Mouse (Mus musculus) cerebellum, postnatal 4 days (tissue): ENCODE measurements around the gene Rrp15.
A peak's percentile ranks its signal among the peaks of the same experiment; 100 is the strongest.

Source experiments
- DNase-seq, 2 experiments: peaks; one replicate each; pipeline ENCODE4 v3.0.0; 2022; ENCODE audit warnings: low spot score in 2 of 2, mixed read lengths in 1 of 2

Rrp15 gene

DNA sequence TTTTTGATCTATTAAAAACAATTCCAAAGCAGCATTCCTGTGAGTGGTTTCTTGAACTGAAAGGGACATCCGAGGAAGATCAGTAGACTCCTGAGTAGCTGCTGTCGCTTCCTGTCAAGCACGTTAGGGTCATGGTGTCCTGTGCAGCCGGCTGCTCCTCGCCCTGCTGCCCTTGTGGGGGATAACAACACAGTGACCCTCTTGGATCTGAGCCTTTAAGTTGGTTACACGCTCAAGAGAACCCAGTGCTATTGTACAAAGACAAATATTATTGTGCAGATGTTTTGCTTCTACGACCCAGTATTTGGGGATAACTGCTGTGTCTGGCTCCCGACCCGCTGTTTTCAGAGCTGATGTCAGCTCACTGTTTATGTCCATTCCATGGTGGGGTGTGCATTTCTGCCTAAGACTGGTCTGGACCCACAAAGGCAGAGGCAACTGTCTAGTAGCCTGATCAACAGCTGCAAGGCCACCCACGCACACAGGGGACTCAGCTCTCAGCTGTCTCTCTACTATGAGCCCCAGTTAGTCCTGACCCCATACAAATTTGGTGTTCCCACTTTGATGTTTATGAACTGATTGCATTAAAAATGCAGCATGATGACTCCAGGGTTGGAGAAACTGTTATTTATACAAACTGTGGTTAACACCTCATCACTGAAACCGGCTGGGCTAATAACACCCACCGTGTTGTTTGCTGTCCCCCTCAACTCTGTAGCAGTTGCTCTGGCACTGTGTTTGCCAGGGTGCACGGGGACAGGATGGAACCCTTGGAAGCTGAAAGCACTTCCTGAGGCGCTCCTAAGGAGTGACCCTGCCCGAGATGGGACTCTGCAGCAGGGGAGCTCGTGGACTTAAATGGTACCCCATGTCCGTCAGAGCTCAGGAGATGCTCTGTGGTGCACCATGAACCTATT is 33.9 kb downstream of the Rrp15 start:
- no peak for DNase-seq

GRCm38 (mm10) chr1:186714215-186714614 is 34.9 kb downstream of the Rrp15 start:
- DNase-seq: no peak

GRCm38 (mm10) chr1:186712802-186713471 is 36.2 kb downstream of the Rrp15 start:
- peak in 1 of 2 experiments; percentile 57 for DNase-seq

- no peak for DNase-seq
Observed at GRCm38 (mm10) chr1:186705915-186706248, 43.3 kb downstream of the Rrp15 start, which contains the start of gene Tgfb2. Tgfb2 (minus strand) TSS chr1:186705989.

- DNase-seq: peak; percentile 26 to 55
Observed at GRCm38 (mm10) chr1:186705203-186705914, 43.8 kb downstream of the Rrp15 start.

- peak in 1 of 2 experiments; percentile 45 for DNase-seq
Observed at GRCm38 (mm10) chr1:186703980-186704701, 45.0 kb downstream of the Rrp15 start.

- DNase-seq: no peak
Observed at GRCm38 (mm10) chr1:186703256-186703979, 45.7 kb downstream of the Rrp15 start.

DNA sequence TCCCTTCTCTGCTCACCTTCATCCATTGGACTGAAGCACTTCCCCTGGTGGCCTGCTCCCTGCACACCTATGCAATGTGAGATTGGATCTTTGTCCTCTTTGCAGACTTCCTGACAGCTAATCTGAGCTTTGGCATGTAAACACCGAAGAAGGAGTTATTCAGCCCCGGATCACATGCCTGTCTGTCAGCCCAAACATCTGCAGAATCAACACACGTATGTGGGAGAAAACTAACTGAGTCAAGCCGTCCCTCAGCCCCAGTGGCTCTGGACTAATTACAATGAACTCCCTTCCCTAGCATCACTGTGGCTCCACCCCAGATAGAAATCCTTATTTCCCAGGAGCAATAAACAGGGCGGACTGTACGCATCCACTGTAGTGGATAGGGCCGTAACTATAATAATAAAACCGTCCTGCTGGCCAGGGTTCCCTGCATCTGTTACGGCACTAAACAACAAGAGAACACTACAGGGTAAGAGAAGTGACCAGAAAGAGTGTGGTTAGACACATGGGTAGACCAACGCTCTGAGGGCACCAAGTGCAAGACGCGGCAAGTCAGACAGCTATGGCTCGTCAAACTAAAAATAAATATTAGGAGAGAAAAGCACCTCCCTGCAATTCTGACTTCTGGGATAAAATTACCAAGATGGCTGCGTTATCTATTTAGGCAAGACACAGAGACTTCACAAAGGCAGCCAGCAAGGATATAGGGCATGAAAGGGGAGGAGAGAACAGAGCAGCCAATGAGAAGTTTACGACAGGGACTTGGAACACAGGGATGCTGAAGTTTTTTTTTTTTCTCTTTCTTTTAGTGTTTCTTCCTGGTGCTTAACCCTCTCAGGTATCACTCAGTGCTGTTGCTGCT is 46.5 kb downstream of the Rrp15 start:
- DNase-seq: no peak

GRCm38 (mm10) chr1:186701206-186701905 is 47.8 kb downstream of the Rrp15 start:
- no peak for DNase-seq

- DNase-seq: no peak
Observed at GRCm38 (mm10) chr1:186700496-186700895, 48.7 kb downstream of the Rrp15 start.

DNA sequence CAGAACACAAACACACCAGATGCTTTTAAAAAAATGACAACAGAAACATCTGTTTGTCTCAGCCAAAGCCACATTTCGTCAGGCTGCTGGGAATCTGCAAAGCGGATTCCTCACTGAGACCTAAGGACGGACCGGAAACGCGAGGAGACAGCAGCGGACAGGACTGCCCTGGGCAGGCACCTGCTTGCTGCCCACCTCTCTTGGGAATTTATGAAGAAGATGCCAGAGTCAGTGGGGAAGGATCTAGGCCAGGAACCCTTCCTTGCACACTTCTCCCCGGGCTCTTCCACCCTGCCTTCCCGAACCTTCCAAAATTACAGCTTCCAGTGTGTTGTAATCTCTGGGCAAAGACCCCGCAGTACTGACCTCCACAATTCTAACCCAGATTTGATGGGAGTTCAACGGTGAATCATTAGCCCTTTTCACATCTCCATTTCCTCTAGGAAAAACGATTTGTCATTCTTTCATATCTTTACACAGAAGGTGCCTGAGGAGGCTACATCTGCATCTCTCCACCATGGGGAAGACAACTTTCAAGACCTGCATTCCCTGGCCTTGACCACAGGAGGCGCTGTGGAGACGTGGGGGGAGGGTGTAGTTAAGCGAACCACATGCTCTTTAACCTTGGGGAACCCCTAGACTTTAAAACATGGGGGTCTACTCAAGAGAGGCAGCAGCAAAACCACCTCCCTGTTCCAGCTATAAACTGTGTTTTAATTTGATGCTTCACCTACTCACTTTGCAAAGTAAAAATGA is 50.4 kb downstream of the Rrp15 start:
- DNase-seq: no peak

DNA sequence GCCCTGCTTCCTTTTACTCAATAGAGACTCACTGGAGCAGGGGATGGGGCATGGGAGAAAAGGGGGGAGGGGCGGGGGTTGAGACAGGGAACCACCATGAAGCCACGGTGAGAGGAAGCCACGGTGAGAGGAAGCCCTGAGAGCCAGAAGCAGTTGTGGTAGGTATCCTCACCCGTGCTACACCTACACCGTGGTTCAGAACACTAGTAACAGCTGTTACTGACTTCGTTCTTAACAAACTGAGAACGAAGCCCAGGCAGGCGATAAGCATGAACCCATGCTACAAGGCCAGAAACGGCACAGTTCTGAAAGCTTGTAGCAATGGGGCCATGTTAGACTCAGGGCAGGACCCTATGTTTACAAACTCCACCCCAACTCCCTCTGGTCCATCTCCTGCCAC is 52.9 kb downstream of the Rrp15 start:
- DNase-seq: no peak

GRCm38 (mm10) chr1:186695361-186695760 is 53.8 kb downstream of the Rrp15 start:
- no peak for DNase-seq

GRCm38 (mm10) chr1:186692370-186692769 is 56.8 kb downstream of the Rrp15 start:
- DNase-seq: no peak

DNA sequence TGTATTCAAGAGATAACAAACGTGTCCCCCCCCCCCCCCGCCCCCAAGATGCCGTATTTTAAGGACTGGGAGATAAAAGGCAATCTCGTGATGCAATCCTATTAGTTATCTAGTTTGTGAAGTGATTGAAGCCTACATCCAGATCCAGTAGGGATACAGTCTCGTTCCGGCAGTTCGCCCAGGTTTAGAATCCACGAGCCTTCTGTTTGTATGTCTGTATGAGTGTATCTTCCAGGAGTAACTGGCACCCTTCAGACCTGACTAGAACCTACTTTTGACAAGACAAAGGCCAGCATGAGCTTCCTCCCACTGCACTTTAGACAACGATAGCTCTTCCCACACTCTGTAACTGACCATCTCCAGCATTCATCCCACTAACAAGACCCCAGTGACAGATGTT is 57.5 kb downstream of the Rrp15 start:
- DNase-seq: no peak

DNA sequence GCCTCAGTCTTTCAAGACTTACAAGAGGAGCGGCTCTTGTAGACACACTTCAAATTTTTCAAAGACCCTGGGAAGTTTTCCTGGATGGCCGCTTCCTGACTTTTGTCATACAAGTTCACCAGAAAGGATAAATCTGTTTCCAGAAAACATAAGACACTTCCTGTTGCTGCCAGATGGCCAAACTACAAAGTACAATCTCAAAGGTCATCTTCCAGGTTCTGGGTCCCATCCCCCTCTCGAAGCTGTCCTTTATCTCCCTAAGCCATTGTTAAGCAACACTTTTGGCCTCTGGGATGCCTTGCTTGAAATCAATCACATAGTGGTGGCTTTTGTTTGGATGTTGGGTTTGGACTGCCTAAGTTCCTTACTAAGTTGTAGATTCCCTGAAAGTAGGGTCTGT is 65.1 kb downstream of the Rrp15 start:
- no peak for DNase-seq

DNA sequence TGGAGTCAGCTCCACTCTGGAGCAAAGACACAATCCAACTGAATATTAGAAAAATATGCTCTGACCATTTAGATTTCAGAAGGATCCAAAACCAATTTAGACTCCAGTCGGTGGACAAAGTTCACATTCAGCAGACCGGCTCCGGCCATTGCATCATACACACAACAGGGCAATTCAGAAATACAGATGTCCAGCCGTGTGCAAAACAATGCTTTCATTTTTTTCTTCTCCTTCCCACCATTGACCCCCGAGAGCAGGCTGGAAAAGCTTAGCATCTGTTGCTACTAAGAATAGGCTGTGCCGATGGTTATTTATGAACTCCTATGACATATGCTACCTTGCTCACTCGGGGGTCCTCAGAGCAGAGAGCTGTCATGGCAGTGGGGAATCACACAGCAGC is 66.6 kb downstream of the Rrp15 start:
- DNase-seq: no peak

DNA sequence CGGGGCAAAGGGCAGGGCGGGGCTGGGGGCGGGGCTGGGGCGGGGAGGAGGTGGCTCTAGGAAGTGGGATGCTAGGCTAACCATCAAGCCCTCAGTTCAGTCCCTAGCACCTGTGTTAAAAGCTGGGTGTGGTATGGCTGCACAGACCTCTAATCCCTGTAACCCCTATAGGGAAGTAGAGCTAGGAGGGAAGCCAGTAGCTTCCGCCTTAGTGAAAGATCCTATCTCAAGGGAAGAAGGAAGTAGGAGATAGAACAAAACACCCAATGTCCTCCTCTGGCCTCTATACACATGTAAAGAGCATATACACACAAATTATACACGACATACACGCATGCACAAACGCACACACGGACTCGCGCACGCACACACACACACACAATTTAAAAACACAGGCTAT is 71.5 kb downstream of the Rrp15 start:
- no peak for DNase-seq

- DNase-seq: no peak
Observed at GRCm38 (mm10) chr1:186676199-186676598, 73.0 kb downstream of the Rrp15 start.
